Mouse (Mus musculus) intestine, embryonic 16.5 days (tissue): ENCODE measurements around the gene Ift80. TPM values are rescaled to one million over a fixed set of nuclear protein-coding genes. Genes with fewer than 3 reads are reported as not detected.

Source experiments
- ATAC-seq: fragments of 200-750 bp; cut with Nextera tagmentation; 2 replicates; pipeline ENCODE4 v1.8.0; 2017; ENCODE audit warnings: moderate TSS enrichment, moderate library complexity
- H3K27ac ChIP-seq: fragments of 300-500 bp; sonication (generic); 2 replicates; pipeline ENCODE4 v1.5.1; 2014; ENCODE audit warnings: mild to moderate bottlenecking, low read length
- H3K27me3 ChIP-seq: fragments of 300-500 bp; sonication (generic); replicated peaks from 2 replicates; pipeline ENCODE4 v1.6.1; 2014; ENCODE audit warnings: low read length, control low read depth, mixed read lengths; ENCODE audit not compliant: control insufficient read depth, insufficient read depth
- H3K36me3 ChIP-seq: fragments of 300-500 bp; sonication (generic); 2 replicates; pipeline ENCODE4 v1.6.1; 2014; ENCODE audit warnings: low read length, control low read depth; ENCODE audit not compliant: control insufficient read depth, insufficient read depth
- H3K4me1 ChIP-seq: fragments of 300-500 bp; sonication (generic); 2 replicates; pipeline ENCODE4 v1.6.1; 2014; ENCODE audit warnings: low read length, control low read depth, mixed read lengths; ENCODE audit not compliant: control insufficient read depth, insufficient read depth
- H3K4me2 ChIP-seq: fragments of 300-500 bp; sonication (generic); 2 replicates; pipeline ENCODE4 v1.6.1; 2014; ENCODE audit warnings: low read depth, low read length, control low read depth
- H3K4me3 ChIP-seq: fragments of 300-500 bp; sonication (generic); 2 replicates; pipeline ENCODE4 v1.5.1; 2014; ENCODE audit warnings: mild to moderate bottlenecking, low read length
- H3K9ac ChIP-seq: fragments of 300-500 bp; sonication (generic); 2 replicates; pipeline ENCODE4 v1.6.1; 2014; ENCODE audit warnings: low read depth, low read length
- H3K9me3 ChIP-seq: fragments of 300-500 bp; sonication (generic); 2 replicates; pipeline ENCODE4 v1.6.1; 2016; ENCODE audit warnings: low read length, control low read depth; ENCODE audit not compliant: control insufficient read depth
- WGBS: fragments of 180-500 bp; shearing (Covaris S2); extraction: QIAGEN DNeasy Blood & Tissue Kit; methylation state at CpG from one replicate; pipeline ENCODE4 v1.1.7; 2014; 5-methylcytosine and 5-hydroxymethylcytosine counted together
- microRNA counts: library from miRNA; unstranded; fragments of <30 nt; microRNA quantifications from one replicate; lab custom pipeline; 2016
- microRNA-seq: library from miRNA; unstranded; fragments of <30 nt; microRNA quantifications from one replicate; pipeline ENCODE4, GENCODE M21; 2016
- polyA plus RNA-seq: library from polyadenylated mRNA; unstranded; fragments of >200 nt; fragmentation: Nextera tagmentation; extraction: Ambion mirVana; gene quantifications from 2 replicates; pipeline ENCODE4 v1.2.1, GENCODE M21; 2015

Gene Ift80
- polyA plus RNA-seq, 1 experiment from 2014 or later, result 8.6 TPM

- H3K4me1 ChIP-seq, result peaks cover 8% of the 10 kb centered on the region; the same call in 1 of the 2 replicates
- WGBS, result under 1% methylated on average over 81 of the region's 96 CpGs
Observed at GRCm38 (mm10) chr3:68869691-68870567, 134.4 kb downstream of the Ift80 start.

GRCm38 (mm10) chr3:68869211-68869690 lies 135.1 kb downstream of the Ift80 start, which contains the start of gene 1110032F04Rik:
Gene 1110032F04Rik (plus strand): TSS chr3:68869586.
- WGBS, result under 1% methylated on average over 54 of the region's 62 CpGs
- ATAC-seq, result peak; percentile 75
- peaks cover 31% of the 10 kb centered on the region for H3K27me3 ChIP-seq
- no peaks in the 10 kb centered on the region for H3K9me3 ChIP-seq
- H3K4me1 ChIP-seq, result peaks cover 8% of the 10 kb centered on the region; the same call in 1 of the 2 replicates
- H3K4me3 ChIP-seq, result peak within 1 kb of the TSS; percentile 66
- H3K36me3 ChIP-seq, result no peaks in the 10 kb centered on the region
- no peak within 1 kb of the TSS for H3K27ac ChIP-seq
- H3K4me2 ChIP-seq, result peak within 1 kb of the TSS; percentile 100
- H3K9ac ChIP-seq, result peak within 1 kb of the TSS; percentile 63

More at GRCm38 (mm10) chr3:68869691-68870567, 134.4 kb downstream of the Ift80 start:
- peak; percentile 81 for ATAC-seq
- Histone ChIP-seq H3K4me3 (peak overlapping the region; percentile 66), H3K9me3 (no peaks in the 10 kb centered on the region), H3K9ac (peak overlapping the region; percentile 63), H3K36me3 (no peaks in the 10 kb centered on the region), H3K4me2 (peak overlapping the region; percentile 100), H3K27me3 (peaks cover 31% of the 10 kb centered on the region), H3K27ac (no peak overlapping the region)

- 82% methylated on average over 1 of the region's 1 CpGs for WGBS
Observed at GRCm38 (mm10) chr3:68852414-68852813, 152.0 kb downstream of the Ift80 start.

GRCm38 (mm10) chr3:68848323-68848722 lies 156.0 kb downstream of the Ift80 start:
- H3K36me3 ChIP-seq, result no peaks in the 10 kb centered on the region
- ATAC-seq, result no peak
- no peaks in the 10 kb centered on the region for H3K27me3 ChIP-seq
- H3K27ac ChIP-seq, result no peak overlapping the region
- WGBS, result 59% methylated on average over 3 of the region's 3 CpGs
- no peaks in the 10 kb centered on the region for H3K9me3 ChIP-seq
- no peak overlapping the region for H3K4me2 ChIP-seq
- H3K9ac ChIP-seq, result no peak overlapping the region
- H3K4me1 ChIP-seq, result no peaks in the 10 kb centered on the region
- no peak overlapping the region for H3K4me3 ChIP-seq

More at GRCm38 (mm10) chr3:68852414-68852813, 152.0 kb downstream of the Ift80 start:
- H3K4me1 ChIP-seq, result no peaks in the 10 kb centered on the region
- H3K4me3 ChIP-seq, result no peak overlapping the region
- H3K9me3 ChIP-seq, result no peaks in the 10 kb centered on the region
- no peak for ATAC-seq
- no peaks in the 10 kb centered on the region for H3K36me3 ChIP-seq
- no peak overlapping the region for H3K27ac ChIP-seq
- H3K27me3 ChIP-seq, result no peaks in the 10 kb centered on the region
- no peak overlapping the region for H3K9ac ChIP-seq
- no peak overlapping the region for H3K4me2 ChIP-seq

GRCm38 (mm10) chr3:68844025-68844424 lies 160.3 kb downstream of the Ift80 start:
- Histone ChIP-seq H3K4me1 (no peaks in the 10 kb centered on the region), H3K9me3 (no peaks in the 10 kb centered on the region), H3K27me3 (no peaks in the 10 kb centered on the region), H3K36me3 (no peaks in the 10 kb centered on the region), H3K4me3 (no peak overlapping the region), H3K4me2 (no peak overlapping the region), H3K9ac (no peak overlapping the region), H3K27ac (no peak overlapping the region)
- 91% methylated on average over 4 of the region's 4 CpGs for WGBS
- no peak for ATAC-seq

MicroRNAs within 50 kb of the gene (microRNA counts, 519-probe panel; counts per million panel counts)
- microRNA mmu-miR-15b (lab: Ali Mortazavi, UCI), result 3,926 counts per million, percentile 95 among the panel's probes with 10 or more counts

Small RNAs within 50 kb of the gene (microRNA-seq; reads per million reads assigned to microRNA genes)
- gene Mir15b, result 951 reads per million, percentile 74 among the genes with 10 or more reads in this experiment
- gene Mir16-2, result 309 reads per million, percentile 62 among the genes with 10 or more reads in this experiment

Other genes with a start within 250 kb of the Ift80 start
- gene 1110032F04Rik, start 135.0 kb downstream of the Ift80 start, polyA plus RNA-seq, result 0.43 and 0.66 TPM in 2 replicates
- gene Smc4, start 168 bp upstream of the Ift80 start, polyA plus RNA-seq, result 104 and 121 TPM in 2 replicates
- gene Trim59, start 40.2 kb upstream of the Ift80 start, polyA plus RNA-seq, result 55.0 and 56.6 TPM in 2 replicates
- 18.9 and 19.1 TPM in 2 replicates for gene Kpna4, start 122.5 kb upstream of the Ift80 start, polyA plus RNA-seq
- 1.4 and 1.6 TPM in 2 replicates for gene Arl14, start 217.8 kb upstream of the Ift80 start, polyA plus RNA-seq